25 mouse cellular contexts compared by ENCODE assay signal in genomic region chr9:57720736-57721135, GRCm38 (mm10). TPM values are rescaled to one million over a fixed set of nuclear protein-coding genes. Genes with fewer than 3 reads are reported as not detected.
DNase-seq lines count a peak whose midpoint lies in the region; ATAC-seq and TF ChIP-seq lines count a peak whose summit lies in the region.
"Had no signal": no experiment of that assay in that cellular context is flagged by ENCODE, and none has a peak within 500 bp of the region (broad histone marks: within the 10 kb centered on the region; RNA-seq: fewer than 3 reads in every experiment).

No protein-coding gene starts in this region.

- H3K4me1 ChIP-seq in kidney, embryonic 15.5 days = no peaks in the 10 kb centered on the region
- peaks cover 10% of the 10 kb centered on the region; the same call in 1 of the 2 replicates for H3K4me1 ChIP-seq in lung, postnatal 0 days (ENCODE audit: insufficient read depth, low read depth, low read length)
- H3K4me1 ChIP-seq in lung, adult 2 months (ENCODE audit: control insufficient read depth, insufficient read depth, low read length) = peaks cover 12% of the 10 kb centered on the region
- peaks cover 13% of the 10 kb centered on the region for H3K4me1 ChIP-seq in bone marrow macrophage, adult 2 months (ENCODE audit: control insufficient read depth, insufficient read depth, low read length)
- H3K4me1 ChIP-seq: embryonic facial prominence, embryonic 10.5 days; embryonic facial prominence, embryonic 12.5 days; forebrain, embryonic 13.5 days; forebrain, embryonic 15.5 days had no signal

- 93% methylated on average over 3 of the region's 3 CpGs for WGBS in kidney, embryonic 15.5 days
- 59% methylated on average over 3 of the region's 3 CpGs for WGBS in lung, postnatal 0 days
- WGBS in lung, adult 2 months = 59% methylated on average over 3 of the region's 3 CpGs

- no peak overlapping the region for H3K4me2 ChIP-seq in kidney, embryonic 15.5 days
- H3K4me2 ChIP-seq in lung, postnatal 0 days (replicated peaks; ENCODE audit: low read depth, low read length) = no peak overlapping the region
- H3K4me2 ChIP-seq: embryonic facial prominence, embryonic 12.5 days; forebrain, embryonic 13.5 days; forebrain, embryonic 15.5 days had no signal

- no peak overlapping the region for H3K9ac ChIP-seq in kidney, embryonic 15.5 days
- no peak overlapping the region for H3K9ac ChIP-seq in lung, postnatal 0 days (replicated peaks; ENCODE audit: low read depth)
- H3K9ac ChIP-seq: embryonic facial prominence, embryonic 12.5 days; forebrain, embryonic 13.5 days; forebrain, embryonic 15.5 days had no signal

- no peak for TF ChIP-seq CTCF in lung, postnatal 0 days (IDR thresholded peaks at IDR 0.05)
- no peak for TF ChIP-seq CTCF in lung, adult 2 months (IDR thresholded peaks at IDR 0.05; ENCODE audit: insufficient read depth, low read length)
- TF ChIP-seq CTCF in bone marrow macrophage, adult 2 months (IDR thresholded peaks at IDR 0.05; ENCODE audit: low read depth, low read length) = 0 out of 2 replicates have a peak, but pooled peaks have one; percentile 12

- H3K27me3 ChIP-seq in kidney, embryonic 15.5 days = no peaks in the 10 kb centered on the region
- H3K27me3 ChIP-seq in lung, postnatal 0 days (replicated peaks; ENCODE audit: insufficient read depth, low read length) = no peaks in the 10 kb centered on the region
- H3K27me3 ChIP-seq: embryonic facial prominence, embryonic 12.5 days; forebrain, embryonic 13.5 days; forebrain, embryonic 15.5 days had no signal

- peak; percentile 70 for DNase-seq in heart, adult 11 months
- no peak for DNase-seq in heart, postnatal 4 days
- peak; percentile 55 for DNase-seq in kidney, adult 9 months
- no peak for DNase-seq in lung, postnatal 0 days (ENCODE audit: low spot score)
- DNase-seq in lung, adult 2 months = no peak
- DNase-seq in right cerebral cortex, postnatal 25 days = no peak
- DNase-seq: adrenal gland, adult 2 months; adrenal gland, postnatal 10 days; adrenal gland, postnatal 25 days; cerebellum, adult 11-12 months; cerebellum, adult 2 months; cerebellum, adult 9-10 months; cerebellum, postnatal 10 days; cerebellum, postnatal 25 days had no signal

- TF ChIP-seq POLR2A in lung, adult 2 months (IDR thresholded peaks at IDR 0.05; ENCODE audit: borderline replicate concordance, extremely low read depth, low read depth, low read length) = no peak
- TF ChIP-seq POLR2A in bone marrow macrophage, adult 2 months (IDR thresholded peaks at IDR 0.05; ENCODE audit: borderline replicate concordance, low read depth, low read length) = no peak

- TF ChIP-seq EP300 in lung, postnatal 0 days (IDR thresholded peaks at IDR 0.05) = no peak; the same call in 1 of the 2 replicates

- H3K27ac ChIP-seq in kidney, embryonic 15.5 days = no peak overlapping the region
- H3K27ac ChIP-seq in lung, postnatal 0 days (ENCODE audit: low read length) = no peak overlapping the region
- H3K27ac ChIP-seq in bone marrow macrophage, adult 2 months (ENCODE audit: insufficient read depth, low read depth, low read length) = no peak overlapping the region
- H3K27ac ChIP-seq: embryonic facial prominence, embryonic 10.5 days; embryonic facial prominence, embryonic 12.5 days; forebrain, embryonic 13.5 days; forebrain, embryonic 15.5 days had no signal

- no peak for ATAC-seq in kidney, embryonic 15.5 days (replicated peaks; ENCODE audit: low FRiP score)
- ATAC-seq in lung, postnatal 0 days = 0 out of 2 replicates have a peak, but pooled peaks have one; percentile 23
- ATAC-seq: forebrain, embryonic 13.5 days; forebrain, embryonic 15.5 days had no signal

- H3K36me3 ChIP-seq in kidney, embryonic 15.5 days = peaks cover 83% of the 10 kb centered on the region
- peaks cover 15% of the 10 kb centered on the region; the same call in 1 of the 2 replicates for H3K36me3 ChIP-seq in lung, postnatal 0 days (ENCODE audit: insufficient read depth, low read length)

- no peak overlapping the region for H3K4me3 ChIP-seq in kidney, embryonic 15.5 days (replicated peaks)
- no peak overlapping the region for H3K4me3 ChIP-seq in lung, postnatal 0 days (ENCODE audit: low read depth, low read length)
- no peak overlapping the region for H3K4me3 ChIP-seq in lung, adult 2 months (replicated peaks; ENCODE audit: extremely low read depth, low read depth, low read length)
- no peak overlapping the region for H3K4me3 ChIP-seq in bone marrow macrophage, adult 2 months (ENCODE audit: insufficient read depth, low read length)
- H3K4me3 ChIP-seq: embryonic facial prominence, embryonic 10.5 days; embryonic facial prominence, embryonic 12.5 days; forebrain, embryonic 13.5 days; forebrain, embryonic 15.5 days had no signal

- H3K9me3 ChIP-seq in kidney, embryonic 15.5 days (replicated peaks) = 0 out of 2 replicates have a peak, but pooled peaks cover 2% of the 10 kb centered on the region
- no peaks in the 10 kb centered on the region for H3K9me3 ChIP-seq in lung, postnatal 0 days (ENCODE audit: low read length)
- H3K9me3 ChIP-seq: embryonic facial prominence, embryonic 10.5 days; embryonic facial prominence, embryonic 12.5 days; forebrain, embryonic 13.5 days; forebrain, embryonic 15.5 days had no signal

RNA-seq across cellular contexts. Expression of gene Edc3, which starts 12.4 kb away (rescaled TPM):
- total RNA-seq in heart, postnatal 4 days (2021) = 10 to 100 TPM in 1 of 2 experiments, 1 to 10 TPM in 1; 8.9 to 10.0 TPM
- polyA plus RNA-seq in kidney, embryonic 15.5 days (2015; fragmentation: Nextera tagmentation; extraction: Ambion mirVana) = 33.6 and 34.4 TPM in 2 replicates
- polyA plus RNA-seq in lung, postnatal 0 days (2015; fragmentation: Nextera tagmentation; extraction: Ambion mirVana) = 23.3 and 25.3 TPM in 2 replicates
- 17.6 and 19.4 TPM in 2 replicates for polyA plus RNA-seq in lung, adult 2 months (2012; rRNA removed)
- polyA plus RNA-seq in bone marrow macrophage, adult 2 months (2012; ENCODE audit: insufficient read depth, insufficient read length, missing spikeins) = 12.8 and 13.0 TPM in 2 replicates

RNA-seq across cellular contexts. Expression of gene Cyp1a1, which starts 33.0 kb away (rescaled TPM):
- total RNA-seq in heart, postnatal 4 days (2021) = not detected
- 0.08 and 0.22 TPM in 2 replicates for polyA plus RNA-seq in kidney, embryonic 15.5 days (2015; fragmentation: Nextera tagmentation; extraction: Ambion mirVana)
- polyA plus RNA-seq in lung, postnatal 0 days (2015; fragmentation: Nextera tagmentation; extraction: Ambion mirVana) = 9.0 and 13.0 TPM in 2 replicates
- 28.8 and 37.7 TPM in 2 replicates for polyA plus RNA-seq in lung, adult 2 months (2012; rRNA removed)
- polyA plus RNA-seq in bone marrow macrophage, adult 2 months (2012; ENCODE audit: insufficient read depth, insufficient read length, missing spikeins) = not detected in 2 replicates
- polyA plus RNA-seq: embryonic facial prominence, embryonic 12.5 days; forebrain, embryonic 11.5 days; forebrain, embryonic 13.5 days had no signal

RNA-seq across cellular contexts. Expression of gene Cyp1a2, which starts 37.2 kb away (rescaled TPM):
- total RNA-seq in heart, postnatal 4 days (2021) = not detected
- not detected in 2 replicates for polyA plus RNA-seq in kidney, embryonic 15.5 days (2015; fragmentation: Nextera tagmentation; extraction: Ambion mirVana)
- 0.07 TPM in 1 of 2 replicates, not detected in the other for polyA plus RNA-seq in lung, postnatal 0 days (2015; fragmentation: Nextera tagmentation; extraction: Ambion mirVana)
- 0.23 and 0.44 TPM in 2 replicates for polyA plus RNA-seq in lung, adult 2 months (2012; rRNA removed)
- polyA plus RNA-seq in bone marrow macrophage, adult 2 months (2012; ENCODE audit: insufficient read depth, insufficient read length, missing spikeins) = not detected in 2 replicates
- total RNA-seq: adrenal gland, postnatal 25 days; MEL had no signal
- polyA plus RNA-seq: C2C12; cerebellum, adult 2 months; cortical plate, adult 2 months; embryonic facial prominence, embryonic 10.5 days; embryonic facial prominence, embryonic 12.5 days; embryonic facial prominence, embryonic 14.5 days; forebrain, embryonic 11.5 days; forebrain, embryonic 13.5 days; forebrain, embryonic 15.5 days had no signal

RNA-seq across cellular contexts. Expression of gene Clk3, which starts 44.9 kb away (rescaled TPM):
- 10 to 100 TPM; 43.5 to 49.1 TPM for total RNA-seq in heart, postnatal 4 days (2021)
- 71.0 and 71.8 TPM in 2 replicates for polyA plus RNA-seq in kidney, embryonic 15.5 days (2015; fragmentation: Nextera tagmentation; extraction: Ambion mirVana)
- polyA plus RNA-seq in lung, postnatal 0 days (2015; fragmentation: Nextera tagmentation; extraction: Ambion mirVana) = 65.1 and 65.5 TPM in 2 replicates
- 95.5 and 159 TPM in 2 replicates for polyA plus RNA-seq in lung, adult 2 months (2012; rRNA removed)
- polyA plus RNA-seq in bone marrow macrophage, adult 2 months (2012; ENCODE audit: insufficient read depth, insufficient read length, missing spikeins) = 72.4 and 84.2 TPM in 2 replicates

Comparison
In these comparisons a context has a peak if more than half of its experiments do, and no peak if none do; other contexts are left out.
1. DNase-seq: peak in heart, adult 11 months (single experiment) and kidney, adult 9 months (single experiment); none in heart, postnatal 4 days (single experiment), lung, postnatal 0 days (single experiment), lung, adult 2 months (single experiment) and right cerebral cortex, postnatal 25 days (single experiment).